Mouse (Mus musculus) left cerebral cortex, adult 18-20 months (tissue): ENCODE data around the gene Nomo1. TPM values are rescaled to one million over a fixed set of nuclear protein-coding genes. Genes with fewer than 3 reads are reported as not detected.
A peak's percentile ranks its signal among the peaks of the same experiment; 100 is the strongest.

ENCODE experiments used
- DNase-seq, 2 experiments: peaks; one replicate each; pipeline ENCODE4 v3.0.0; 2021 to 2022; ENCODE audit warnings: low spot score in 2 of 2, mixed read lengths in 1 of 2
- long read RNA-seq, 2 experiments: library from polyadenylated mRNA; stranded (forward); transcript quantifications; one replicate each; pipeline ENCODE4 v2.0.0; 2021
- total RNA-seq, 2 experiments: library from RNA; stranded (reverse); gene quantifications; 2 replicates each; pipeline ENCODE4 v1.2.3; 2021

The Nomo1 gene
- 100 to 1,000 TPM; 105 to 106 TPM for total RNA-seq
- long read RNA-seq, experiment 1, full-length matches to known transcripts: 27 of 61 reads
- long read RNA-seq, experiment 1, partial matches to known transcripts: 29 of 61 reads
- long read RNA-seq, experiment 1, other reads (novel, unspliced or antisense): 5 of 61 reads
- long read RNA-seq, experiment 2, full-length matches to known transcripts: 16 of 40 reads
- long read RNA-seq, experiment 2, partial matches to known transcripts: 24 of 40 reads
- long read RNA-seq, experiment 2, other reads (novel, unspliced or antisense): 0 of 40 reads

DNA sequence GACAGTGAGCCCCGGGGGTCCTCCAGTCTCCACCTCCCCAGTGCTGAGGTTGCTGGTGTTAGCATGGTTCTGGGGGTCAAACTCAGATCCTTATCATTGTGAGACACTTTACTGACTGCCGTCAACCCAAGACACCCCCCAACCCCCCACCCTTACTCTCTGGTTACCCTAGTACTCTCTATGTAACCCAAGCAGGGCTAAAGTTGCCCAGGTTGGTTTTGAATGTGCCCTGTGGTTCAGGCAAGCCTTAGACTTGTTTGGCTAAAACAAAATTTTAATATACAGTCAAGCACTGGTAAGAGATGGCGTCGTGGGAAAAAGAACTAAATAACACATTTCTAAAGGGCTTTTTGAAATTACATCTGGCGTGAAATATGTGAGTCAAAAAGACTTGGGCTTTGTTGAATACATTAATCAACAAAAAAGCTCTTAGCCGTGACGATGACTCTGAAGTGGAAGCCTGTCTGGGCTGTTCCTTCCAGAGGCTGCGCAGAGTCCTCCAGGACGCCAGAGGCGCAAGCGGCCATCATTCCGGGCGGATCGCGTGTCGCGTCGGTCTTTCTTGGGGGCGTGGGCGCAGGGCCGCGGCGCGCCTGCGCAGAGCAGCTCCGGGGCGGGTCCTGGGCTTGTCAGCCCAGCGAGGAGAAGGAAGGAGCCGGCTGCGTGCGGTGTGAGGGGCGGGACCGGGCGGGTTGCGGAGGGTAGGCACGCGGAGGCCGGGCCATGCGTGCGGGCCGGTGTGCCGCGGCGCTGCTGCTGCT lies at the start of gene Nomo1:
Nomo1 (plus strand) TSS at position 590 of the 761 bp plus-strand sequence.
- peak; percentile 97 to 99 for DNase-seq

- DNase-seq: no peak
These were observed 46.6 kb upstream of the Nomo1 start for GRCm38 (mm10) chr7:45986893-45987292.

DNA sequence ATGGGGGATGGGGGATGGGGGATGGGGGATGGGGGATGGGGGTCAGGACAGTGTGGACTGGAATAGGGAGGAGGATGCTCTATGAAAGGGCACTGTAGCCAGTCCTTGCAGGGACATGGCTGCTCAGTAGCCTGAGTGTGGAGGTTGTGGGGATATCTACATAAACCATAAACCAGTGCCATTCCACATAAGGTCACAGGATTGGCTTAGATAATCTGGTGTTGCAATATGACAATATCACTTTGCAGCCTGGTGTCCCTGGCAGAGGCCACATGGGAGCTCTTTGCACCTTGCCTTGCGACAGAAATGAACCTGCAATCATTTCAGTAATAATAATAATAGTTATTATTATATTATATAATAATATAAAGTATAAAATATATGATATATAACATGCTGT lies 45.2 kb upstream of the Nomo1 start:
- no peak for DNase-seq

DNA sequence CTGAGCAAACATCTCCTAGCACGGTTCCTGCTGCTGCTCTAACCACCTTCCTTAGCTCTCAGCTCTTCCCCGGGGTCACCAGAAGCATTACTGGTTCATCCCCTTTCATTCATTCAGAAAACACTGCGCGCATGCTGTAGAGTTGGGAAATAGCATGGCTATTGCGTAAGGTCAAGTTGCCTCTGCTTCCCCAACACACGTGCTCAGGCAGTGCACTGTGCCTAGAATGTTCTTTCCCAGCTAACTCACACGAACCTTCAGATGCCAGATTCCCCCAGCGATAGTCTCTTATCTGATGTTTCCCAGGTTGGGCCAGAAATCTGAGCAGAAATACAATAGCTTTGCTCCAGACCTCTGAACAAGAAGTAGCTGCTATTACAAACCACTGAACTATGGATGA lies 41.0 kb upstream of the Nomo1 start:
- DNase-seq: no peak

DNA sequence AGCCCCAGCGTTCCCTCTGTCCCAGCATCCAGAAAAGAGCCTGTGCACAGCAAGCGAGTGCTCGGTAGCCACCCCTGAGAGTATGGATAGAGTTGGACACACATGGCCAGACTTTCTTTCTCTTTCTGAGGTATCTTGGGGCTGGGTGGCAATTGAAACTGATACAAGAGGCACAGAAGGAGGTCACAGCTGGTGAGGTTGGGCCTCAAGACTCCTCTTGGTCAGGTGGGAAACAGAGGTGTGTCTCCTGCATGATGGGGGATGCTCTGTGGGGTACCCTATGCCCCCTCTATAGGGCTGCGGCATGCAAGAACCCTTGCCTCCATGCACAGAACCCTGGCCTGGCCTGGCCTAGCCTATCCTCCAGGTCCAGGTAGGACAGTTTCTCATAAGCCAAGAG lies 32.9 kb upstream of the Nomo1 start:
- no peak for DNase-seq

- DNase-seq: no peak
These were observed 30.8 kb upstream of the Nomo1 start for GRCm38 (mm10) chr7:46002748-46003147.

GRCm38 (mm10) chr7:46009578-46009977 lies 23.9 kb upstream of the Nomo1 start:
- DNase-seq: peak; percentile 75 to 76

DNA sequence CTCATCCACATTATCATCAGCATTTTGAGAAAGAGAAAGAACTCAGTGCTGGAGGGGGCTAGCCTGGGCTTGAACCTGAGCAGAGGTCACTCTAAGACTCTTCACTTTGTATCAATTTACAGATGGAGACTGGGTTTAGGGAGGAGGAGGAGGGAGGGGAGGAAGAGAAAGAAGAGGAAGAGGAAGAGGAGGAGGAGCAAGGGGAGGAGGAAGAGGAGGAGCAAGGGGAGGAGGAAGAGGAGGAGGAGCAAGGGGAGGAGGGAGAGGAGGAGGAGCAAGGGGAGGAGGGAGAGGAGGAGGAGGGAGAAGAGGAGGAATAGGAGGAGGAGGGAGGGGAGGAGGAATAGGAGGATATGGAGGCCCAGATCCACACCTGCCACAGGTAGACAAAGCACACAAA lies 21.4 kb upstream of the Nomo1 start:
- no peak for DNase-seq

DNA sequence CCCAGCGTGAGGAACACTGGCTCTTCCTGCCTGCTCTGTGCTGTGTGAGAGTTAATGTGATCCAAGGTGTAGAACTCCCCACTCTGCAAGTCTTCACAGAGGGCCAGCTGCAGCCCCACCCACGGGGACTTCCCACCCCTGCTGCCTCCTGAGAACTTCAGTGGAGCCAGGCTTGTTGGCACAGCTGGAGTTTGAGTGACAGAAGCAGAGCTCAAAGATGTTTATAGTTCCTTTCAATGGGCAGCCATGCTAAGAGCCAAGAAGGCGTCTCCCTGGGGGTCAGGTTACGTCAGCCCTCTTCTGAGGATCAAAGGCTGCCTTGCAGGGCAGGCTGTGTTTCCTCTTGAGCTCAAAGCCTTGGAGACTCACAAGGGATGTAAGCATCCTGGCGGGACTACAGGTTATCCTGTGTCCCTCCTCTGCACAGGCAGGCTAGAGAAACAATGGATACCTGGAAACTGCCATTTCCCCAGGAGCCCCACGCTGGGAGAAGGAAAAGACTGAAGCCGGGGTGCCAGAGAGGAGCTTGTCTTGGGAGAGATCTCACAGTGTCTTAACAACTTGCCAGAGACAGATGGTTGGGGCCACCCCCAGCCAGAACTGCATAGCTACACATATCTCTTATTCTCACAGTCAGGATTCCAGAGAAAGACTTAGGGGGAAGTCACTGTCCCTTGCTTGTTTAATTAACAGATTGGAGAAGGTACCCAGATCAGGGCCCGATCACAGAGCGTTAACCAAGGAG lies 20.1 kb upstream of the Nomo1 start:
- peak; percentile 37 to 57 for DNase-seq

DNA sequence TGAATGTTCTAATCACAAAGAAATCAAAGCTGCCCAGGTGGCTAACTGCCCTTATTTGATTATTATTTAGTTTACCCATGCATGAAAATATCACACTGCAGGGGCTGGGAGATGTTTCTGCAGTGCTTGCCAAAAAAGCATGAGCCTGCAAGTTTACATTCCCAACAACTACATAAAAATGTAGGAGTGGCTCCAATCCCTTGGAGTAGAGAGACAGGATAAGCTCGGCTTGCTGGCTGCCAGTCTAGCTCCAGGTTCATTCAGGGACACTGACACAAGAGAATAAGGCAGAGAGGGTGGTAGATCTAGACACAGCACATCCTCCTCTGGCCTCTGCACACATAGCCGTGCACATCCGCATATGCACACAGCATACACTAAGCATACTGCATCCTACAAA lies 13.9 kb upstream of the Nomo1 start:
- DNase-seq: no peak

DNA sequence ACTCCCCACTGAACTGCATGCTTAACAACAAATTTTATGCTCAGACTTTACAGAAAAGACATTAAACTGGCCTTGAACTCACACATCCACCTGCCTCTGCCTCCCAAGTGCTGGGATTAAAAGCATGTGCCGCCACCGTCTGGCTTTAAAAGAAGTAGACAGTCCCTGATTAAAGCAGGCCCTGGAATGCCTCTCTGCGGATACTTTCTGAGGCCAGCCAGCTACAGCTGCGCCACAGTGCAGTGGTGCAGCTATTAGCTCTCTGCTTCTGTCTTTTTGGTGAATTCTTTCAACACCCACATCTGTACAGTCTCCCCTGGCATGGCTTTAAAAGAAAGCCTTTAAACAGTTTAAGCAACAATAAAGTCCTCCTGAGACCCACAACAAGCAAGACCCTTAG lies 11.5 kb upstream of the Nomo1 start:
- no peak for DNase-seq

GRCm38 (mm10) chr7:46025436-46025835 lies 8.1 kb upstream of the Nomo1 start:
- no peak for DNase-seq

DNA sequence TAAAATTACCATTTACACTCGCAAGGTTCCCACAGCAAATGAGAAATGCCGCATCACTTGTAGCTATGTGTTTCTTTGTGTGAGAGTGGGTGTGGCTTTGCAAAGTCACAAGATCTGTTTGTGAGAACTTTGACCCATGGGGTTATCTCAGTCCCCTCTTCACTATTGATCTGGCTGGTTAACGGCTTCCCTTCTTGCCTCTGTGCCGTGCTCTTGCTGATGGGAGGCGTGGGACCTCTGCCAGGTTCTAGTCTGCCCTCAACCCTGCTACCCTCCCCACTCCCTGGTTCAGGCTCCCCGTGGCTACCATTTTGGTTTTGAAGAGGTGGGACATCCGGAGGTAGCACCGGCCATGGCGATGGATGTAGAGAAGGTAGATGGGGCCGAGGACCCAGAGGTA lies 4.8 kb upstream of the Nomo1 start:
- DNase-seq: no peak

DNA sequence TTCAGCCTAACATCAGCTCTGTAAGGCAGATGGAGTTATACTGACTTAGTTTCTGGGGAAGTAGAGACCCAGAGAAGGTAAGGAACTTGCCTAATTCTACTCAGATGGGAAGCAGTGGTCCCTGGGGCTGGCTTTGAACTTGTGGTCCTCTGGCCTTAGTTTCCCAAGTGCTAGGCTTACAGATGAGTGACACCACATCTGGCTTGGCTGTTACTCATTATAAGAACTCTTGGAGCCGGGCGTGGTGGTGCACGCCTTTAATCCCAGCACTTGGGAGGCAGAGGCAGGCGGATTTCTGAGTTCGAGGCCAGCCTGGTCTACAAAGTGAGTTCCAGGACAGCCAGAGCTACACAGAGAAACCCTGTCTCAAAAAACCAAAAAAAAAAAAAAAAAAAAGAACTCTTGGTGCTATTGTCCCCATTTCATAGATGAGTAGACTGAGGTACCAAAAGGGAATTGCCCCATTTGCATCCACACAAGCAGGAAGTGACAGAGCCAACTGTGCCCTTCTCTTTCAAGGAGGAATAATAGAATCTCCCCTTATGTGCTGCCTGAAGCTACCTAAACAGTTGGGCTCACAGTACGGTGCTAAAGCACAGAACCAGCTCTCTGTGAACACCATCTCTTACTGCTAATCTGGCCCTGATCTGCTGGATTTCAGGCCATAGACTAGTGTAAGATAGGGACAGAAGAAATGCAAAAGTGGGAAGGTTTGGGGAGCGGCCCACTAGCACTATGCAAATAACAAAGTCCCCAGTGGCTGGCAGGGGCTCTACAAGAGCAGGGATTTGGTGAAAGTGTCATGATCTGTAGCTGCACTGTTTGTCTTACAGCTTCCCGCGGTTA lies 4.0 kb upstream of the Nomo1 start:
- DNase-seq: no peak

DNA sequence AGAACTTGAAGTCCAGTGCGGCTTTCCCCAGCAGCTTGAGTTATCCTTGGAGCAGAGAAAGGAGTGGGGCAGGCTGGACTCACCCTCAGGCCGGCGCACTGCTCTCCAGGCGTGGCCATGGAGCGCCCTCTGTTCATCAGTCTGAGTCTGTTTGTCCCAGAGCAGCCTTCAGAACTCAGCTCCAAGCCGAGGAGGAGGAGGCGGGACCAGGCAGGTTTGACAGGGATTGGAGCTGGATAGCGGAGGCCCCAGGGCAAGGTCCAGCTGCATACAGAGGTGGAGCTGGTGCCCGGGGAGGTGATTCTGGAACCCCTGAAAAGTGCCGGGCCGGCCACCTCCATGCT lies 3.4 kb upstream of the Nomo1 start, which contains the start of gene Abcc6:
Abcc6 (minus strand) TSS at position 158 of the 344 bp plus-strand sequence.
- DNase-seq: no peak

- no peak for DNase-seq
These were observed 2.4 kb upstream of the Nomo1 start for GRCm38 (mm10) chr7:46031075-46031474.

DNA sequence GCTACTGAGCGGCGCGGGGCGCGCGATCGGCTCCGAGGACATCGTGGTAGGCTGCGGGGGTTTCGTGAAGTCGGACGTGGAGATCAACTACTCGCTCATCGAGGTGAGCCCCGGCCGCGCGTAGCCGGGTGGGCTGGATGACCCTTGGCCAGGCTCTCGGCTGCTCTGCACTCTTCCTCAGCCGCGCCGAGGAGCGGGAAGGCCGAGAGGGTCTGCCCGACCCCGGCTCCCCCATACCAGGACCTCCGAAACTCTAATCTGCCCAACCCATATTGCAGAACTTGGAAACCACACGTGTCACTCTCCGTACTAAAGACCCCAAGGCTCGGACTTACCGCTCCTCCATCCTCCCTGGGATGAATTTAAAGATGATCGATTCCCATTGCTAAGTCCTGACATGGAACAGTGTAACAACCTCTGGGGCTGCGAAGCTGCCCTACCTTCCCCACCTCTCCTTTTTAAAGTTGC lies 406 bp downstream of the Nomo1 start:
- DNase-seq: no peak

GRCm38 (mm10) chr7:46034991-46035390 lies 1.5 kb downstream of the Nomo1 start:
- no peak for DNase-seq

GRCm38 (mm10) chr7:46035468-46035867 lies 2.0 kb downstream of the Nomo1 start:
- no peak for DNase-seq

DNA sequence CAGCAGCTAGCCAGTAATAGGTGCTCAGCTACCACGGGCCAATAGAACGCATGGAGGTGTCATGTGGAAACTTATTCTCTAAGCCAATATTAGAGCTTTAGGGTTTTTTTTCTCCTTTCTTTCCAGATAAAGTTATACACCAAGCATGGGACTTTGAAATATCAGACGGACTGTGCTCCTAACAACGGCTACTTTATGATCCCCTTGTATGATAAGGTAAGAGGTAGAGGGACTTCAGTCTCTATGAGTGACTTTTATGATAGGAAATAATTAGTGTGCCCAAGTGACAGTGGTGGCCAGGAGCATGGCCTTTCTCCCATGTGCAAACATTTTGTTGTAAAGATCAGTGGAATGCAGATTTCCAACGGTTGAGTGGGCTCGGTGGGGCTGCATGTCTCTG lies 3.9 kb downstream of the Nomo1 start:
- DNase-seq: no peak

DNA sequence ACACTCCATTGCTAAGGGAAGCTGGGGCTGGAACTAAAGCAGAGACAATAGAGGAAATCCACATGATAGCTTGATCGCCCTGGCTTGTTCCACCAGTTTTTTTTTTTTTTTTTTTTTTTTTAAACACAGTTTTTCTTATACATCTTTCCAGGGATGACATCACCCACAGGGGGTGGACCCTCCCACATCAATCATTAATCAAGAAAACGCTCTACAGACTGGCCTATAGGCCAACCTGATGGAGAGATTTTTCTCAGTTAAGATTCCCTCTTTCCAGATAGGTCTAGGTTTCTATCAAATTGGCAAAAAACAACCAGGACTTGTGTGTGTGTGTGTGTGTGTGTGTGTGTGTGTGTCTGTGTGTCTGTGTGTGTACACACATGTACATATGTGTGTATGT lies 6.4 kb downstream of the Nomo1 start:
- DNase-seq: no peak
